ENCODE assay signal across 9 mouse cellular contexts in genomic region chr3:9546882-9547620, GRCm38 (mm10).
DNase-seq lines count a peak whose midpoint lies in the region; ATAC-seq lines count a peak whose summit lies in the region.
"Had no signal": no experiment of that assay in that cellular context is flagged by ENCODE, and none has a peak within 500 bp of the region (broad histone marks: within the 10 kb centered on the region; RNA-seq: fewer than 3 reads in every experiment).

No protein-coding gene starts in this region.

- DNase-seq in kidney, postnatal 14 days, result no peak
- DNase-seq in T-cell, adult 2 months (ENCODE audit: low spot score), result peak; percentile 31
- DNase-seq in mesoderm, embryonic 11.5 days (ENCODE audit: low read depth, low spot score), result peak; percentile 39
- DNase-seq in layer of hippocampus, postnatal 25 days (ENCODE audit: extremely low spot score in 1 of 2, low spot score in 1 of 2), result no peak
- DNase-seq in spleen, adult 12 weeks (ENCODE audit: low spot score), result no peak
- DNase-seq in frontal cortex, postnatal 14 days (ENCODE audit: low spot score in 2 of 2), result no peak
- DNase-seq: gastrocnemius, postnatal 14 days had no signal

- H3K4me2 ChIP-seq in kidney, embryonic 14.5 days (replicated peaks; ENCODE audit: low read depth, low read length), result peak overlapping the region; percentile 21
- no peak overlapping the region for H3K4me2 ChIP-seq in hindbrain, embryonic 16.5 days (ENCODE audit: low read length)

- 17% methylated on average over 15 of the region's 15 CpGs for WGBS in kidney, embryonic 14.5 days
- whole genome bisulfite sequencing in hindbrain, embryonic 16.5 days, result 36% methylated on average over 15 of the region's 15 CpGs

- peak overlapping the region; percentile 47; the same call in 1 of the 2 replicates for H3K27ac ChIP-seq in kidney, embryonic 14.5 days (ENCODE audit: low read depth, low read length)
- no peak overlapping the region for H3K27ac ChIP-seq in hindbrain, embryonic 16.5 days (ENCODE audit: low read depth, low read length)

- no peak overlapping the region for H3K4me3 ChIP-seq in kidney, embryonic 14.5 days (ENCODE audit: low read length)
- no peak overlapping the region for H3K4me3 ChIP-seq in hindbrain, embryonic 16.5 days (ENCODE audit: low read length)

- ATAC-seq in kidney, embryonic 14.5 days (ENCODE audit: low FRiP score, low TSS enrichment), result peak; percentile 64; the same call in 1 of the 2 replicates
- ATAC-seq in hindbrain, embryonic 16.5 days, result 0 out of 2 replicates have a peak, but pooled peaks have one; percentile 25

- peaks cover 20% of the 10 kb centered on the region for H3K4me1 ChIP-seq in kidney, embryonic 14.5 days (ENCODE audit: control insufficient read depth, insufficient read depth, low read length)
- H3K4me1 ChIP-seq in hindbrain, embryonic 16.5 days (ENCODE audit: control insufficient read depth, insufficient read depth, low read depth, low read length), result peaks cover 5% of the 10 kb centered on the region

- H3K36me3 ChIP-seq in kidney, embryonic 14.5 days (ENCODE audit: control insufficient read depth, insufficient read depth, low read length), result no peaks in the 10 kb centered on the region
- no peaks in the 10 kb centered on the region for H3K36me3 ChIP-seq in hindbrain, embryonic 16.5 days (ENCODE audit: control insufficient read depth, insufficient read depth, low read length)

- H3K9ac ChIP-seq in kidney, embryonic 14.5 days (ENCODE audit: low read depth, low read length), result no peak overlapping the region
- H3K9ac ChIP-seq in hindbrain, embryonic 16.5 days (ENCODE audit: low read depth, low read length), result no peak overlapping the region

- H3K27me3 ChIP-seq in kidney, embryonic 14.5 days (ENCODE audit: control insufficient read depth, insufficient read depth, low read length), result no peaks in the 10 kb centered on the region
- no peaks in the 10 kb centered on the region for H3K27me3 ChIP-seq in hindbrain, embryonic 16.5 days (replicated peaks; ENCODE audit: control insufficient read depth, insufficient read depth, low read length)

- no peaks in the 10 kb centered on the region for H3K9me3 ChIP-seq in kidney, embryonic 14.5 days (ENCODE audit: control insufficient read depth, low read length)
- H3K9me3 ChIP-seq in hindbrain, embryonic 16.5 days (ENCODE audit: control insufficient read depth, low read length), result no peaks in the 10 kb centered on the region

Comparison
In these comparisons a context has a peak if more than half of its experiments do, and no peak if none do; other contexts are left out.
1. DNase-seq: peak in T-cell, adult 2 months (single experiment) and mesoderm, embryonic 11.5 days (single experiment); none in kidney, postnatal 14 days (single experiment), layer of hippocampus, postnatal 25 days (0 of 2), spleen, adult 12 weeks (single experiment) and frontal cortex, postnatal 14 days (0 of 2).